Mouse (Mus musculus) frontal cortex, adult (tissue): ENCODE measurements around the gene Igsf21.

Experiments
- ATAC-seq: cut with Nextera tagmentation; 2 replicates; pipeline ENCODE4 v1.9.2; 2017; ENCODE audit warnings: mild to moderate bottlenecking, moderate library complexity, mixed read lengths; ENCODE audit not compliant: low TSS enrichment

Igsf21 gene

DNA sequence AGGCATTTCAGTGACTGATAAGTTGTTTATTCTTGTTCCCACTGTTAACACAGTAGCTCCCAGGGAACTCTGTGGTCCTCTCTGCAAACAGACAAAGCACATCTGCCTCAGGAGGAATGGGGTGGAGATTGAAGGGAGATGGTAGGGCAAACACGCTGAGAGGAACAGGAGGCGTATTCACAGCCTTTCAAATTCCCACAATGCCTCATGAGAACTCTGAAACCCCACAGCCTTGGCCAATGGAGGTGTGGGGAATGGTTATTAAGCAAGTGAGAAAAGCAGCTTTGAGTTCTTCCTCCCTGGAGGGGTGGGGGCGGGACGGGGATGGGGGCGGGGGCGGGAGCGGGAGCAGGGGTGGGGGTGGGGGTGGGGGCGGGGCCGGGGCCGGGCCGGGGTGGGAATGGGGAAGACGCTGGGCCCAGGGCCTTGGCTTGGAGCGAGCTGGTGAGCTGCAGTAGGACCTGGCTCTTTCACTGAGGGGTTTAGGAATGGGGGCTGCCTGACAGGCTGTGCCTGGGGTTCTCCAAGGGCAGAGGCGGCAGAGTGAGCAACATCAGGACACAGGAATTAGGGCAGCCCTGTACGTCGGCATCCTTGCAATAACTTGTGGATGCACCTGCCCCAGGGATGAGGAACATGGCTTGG lies 253.4 kb downstream of the Igsf21 start:
- ATAC-seq: no peak

DNA sequence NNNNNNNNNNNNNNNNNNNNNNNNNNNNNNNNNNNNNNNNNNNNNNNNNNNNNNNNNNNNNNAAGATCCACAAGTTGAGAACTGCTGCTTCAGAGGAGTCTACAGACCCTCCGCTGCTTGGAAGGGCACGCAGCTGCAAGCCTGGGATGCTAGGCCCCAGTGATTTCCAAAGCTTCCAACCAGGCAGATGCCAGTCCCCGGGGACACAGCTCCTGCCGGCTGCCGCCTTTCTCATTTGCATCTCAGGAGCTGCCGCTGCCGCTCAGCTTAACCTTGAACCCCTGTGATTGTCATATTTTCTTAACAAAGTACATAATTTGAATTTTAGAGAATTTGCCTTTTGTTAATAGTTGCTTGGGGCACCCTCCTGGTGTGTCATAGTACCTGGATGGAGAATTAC lies 259.7 kb downstream of the Igsf21 start:
- ATAC-seq: no peak

DNA sequence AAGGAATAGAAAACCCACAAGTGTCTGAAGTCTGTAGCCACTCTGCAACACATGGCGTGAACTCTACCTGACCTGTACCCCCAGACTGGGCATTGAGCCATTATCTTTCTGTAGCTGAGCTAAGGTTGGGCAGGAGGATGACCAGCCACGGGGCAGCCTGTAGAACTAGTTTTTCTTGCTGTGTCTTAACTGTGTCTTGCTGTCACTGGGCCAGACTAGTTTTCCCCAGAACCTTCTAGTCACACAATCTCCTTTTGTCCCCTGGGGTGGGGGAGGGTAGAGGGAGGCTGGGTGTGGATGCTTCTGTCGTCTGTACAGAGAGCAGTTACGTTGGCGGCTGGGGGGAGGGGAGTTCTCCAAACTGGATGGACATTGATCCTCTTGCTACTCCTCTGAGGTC lies 267.9 kb downstream of the Igsf21 start:
- no peak for ATAC-seq

DNA sequence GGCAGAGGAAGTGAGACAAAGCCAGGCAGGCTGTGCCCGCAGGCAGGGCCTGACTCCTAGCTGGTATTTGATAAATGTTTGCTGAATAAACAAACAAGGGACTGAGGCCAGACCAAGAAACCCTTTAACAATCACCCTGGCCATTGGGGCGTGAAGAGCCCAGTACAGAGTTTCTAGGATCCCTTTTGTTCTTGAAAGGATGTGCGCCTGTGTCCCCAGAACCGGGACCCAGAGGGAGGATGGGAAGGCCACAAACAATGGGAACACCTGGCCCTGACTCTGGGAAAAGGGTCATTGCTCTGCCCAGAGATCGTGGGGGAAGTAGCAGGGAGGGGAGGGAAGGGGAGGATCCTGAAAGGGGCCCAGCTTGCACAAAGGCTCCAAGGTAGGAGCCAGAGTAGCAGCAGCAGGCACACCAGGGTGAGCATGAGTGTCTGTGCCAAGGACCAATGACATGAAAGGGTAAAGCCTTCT lies 269.2 kb downstream of the Igsf21 start:
- ATAC-seq: no peak
